16 mouse cellular contexts compared by ENCODE assay signal in genomic region chr12:15459429-15459828, GRCm38 (mm10).
"Had no signal": no experiment of that assay in that cellular context is flagged by ENCODE, and none has a peak within 500 bp of the region (broad histone marks: within the 10 kb centered on the region; RNA-seq: fewer than 3 reads in every experiment).

No protein-coding gene starts in this region.

- H3K27ac ChIP-seq: kidney, embryonic 15.5 days; limb, embryonic 12.5 days; liver, embryonic 13.5 days; lung, embryonic 15.5 days; macrophage; midbrain, embryonic 15.5 days; neural tube, embryonic 12.5 days; stomach, embryonic 15.5 days had no signal

- H3K4me3 ChIP-seq: kidney, embryonic 15.5 days; limb, embryonic 12.5 days; liver, embryonic 13.5 days; lung, embryonic 15.5 days; megakaryocyte, embryonic 14.5 days; midbrain, embryonic 15.5 days; neural tube, embryonic 12.5 days; stomach, embryonic 15.5 days had no signal

- DNase-seq: kidney, adult 2 months; kidney, postnatal 14 days; layer of hippocampus, postnatal 36 days; liver; liver, embryonic 13.5 days; liver, postnatal 0 days; lung, postnatal 14 days; thymus, postnatal 4 days had no signal
